23 mouse cellular contexts compared by ENCODE assay signal in the genomic region with DNA sequence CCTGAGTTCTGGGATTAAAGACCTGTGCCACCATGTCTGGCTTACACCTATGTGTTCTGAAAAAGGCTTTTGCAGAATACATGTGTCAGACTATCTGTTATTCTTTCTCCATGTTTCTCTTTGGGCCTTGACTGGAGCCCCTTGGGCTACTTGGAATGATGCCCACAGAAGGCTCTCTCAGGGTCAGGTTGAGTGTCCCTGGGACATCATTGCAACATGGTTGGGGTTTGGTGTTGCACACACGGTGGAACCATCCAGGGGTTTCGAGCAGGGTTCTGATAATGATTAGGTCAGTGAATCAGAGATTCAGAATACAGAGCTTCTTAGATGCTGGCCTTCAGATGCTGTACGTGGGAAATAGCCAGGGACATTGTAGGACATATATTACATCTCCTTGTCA. TPM values are rescaled to one million over a fixed set of nuclear protein-coding genes. Genes with fewer than 3 reads are reported as not detected.
A peak's percentile ranks its signal among the peaks of the same experiment; 100 is the strongest.
DNase-seq lines count a peak whose midpoint lies in the region; ATAC-seq and TF ChIP-seq lines count a peak whose summit lies in the region.
"Had no signal": no experiment of that assay in that cellular context is flagged by ENCODE, and none has a peak within 500 bp of the region (broad histone marks: within the 10 kb centered on the region; RNA-seq: fewer than 3 reads in every experiment).

No protein-coding gene starts in this region.

- H3K27ac ChIP-seq in liver, postnatal 0 days (ENCODE audit: low read depth) = peak overlapping the region; percentile 76
- no peak overlapping the region for H3K27ac ChIP-seq in liver, embryonic 11.5 days (ENCODE audit: low read depth, low read length)
- peak overlapping the region; percentile 43; the same call in 1 of the 2 replicates for H3K27ac ChIP-seq in bone marrow, adult 2 months (ENCODE audit: control insufficient read depth, insufficient read depth, low read depth, low read length, poor library complexity)
- H3K27ac ChIP-seq: embryonic facial prominence, embryonic 15.5 days; forebrain, embryonic 10.5 days; gastrocnemius, adult 2 months; heart, embryonic 13.5 days; hindbrain, embryonic 12.5 days had no signal

- no peak overlapping the region for H3K4me3 ChIP-seq in liver, postnatal 0 days (ENCODE audit: low read depth, low read length)
- H3K4me3 ChIP-seq in liver, embryonic 11.5 days (ENCODE audit: low read depth, low read length) = no peak overlapping the region
- no peak overlapping the region for H3K4me3 ChIP-seq in bone marrow, adult 2 months (replicated peaks; ENCODE audit: control insufficient read depth, low read depth, low read length)
- H3K4me3 ChIP-seq: embryonic facial prominence, embryonic 15.5 days; erythroblast, embryonic 14.5 days; forebrain, embryonic 10.5 days; gastrocnemius, adult 2 months; heart, embryonic 13.5 days; hindbrain, embryonic 12.5 days had no signal

- H3K36me3 ChIP-seq in liver, postnatal 0 days (replicated peaks; ENCODE audit: insufficient read depth, low read length) = no peaks in the 10 kb centered on the region
- no peaks in the 10 kb centered on the region for H3K36me3 ChIP-seq in liver, embryonic 11.5 days (ENCODE audit: control insufficient read depth, insufficient read depth, low read length)
- H3K36me3 ChIP-seq: embryonic facial prominence, embryonic 15.5 days; forebrain, embryonic 10.5 days; heart, embryonic 13.5 days; hindbrain, embryonic 12.5 days had no signal

- H3K4me1 ChIP-seq in liver, postnatal 0 days (ENCODE audit: insufficient read depth) = 0 out of 2 replicates have a peak, but pooled peaks cover 9% of the 10 kb centered on the region
- 0 out of 2 replicates have a peak, but pooled peaks cover 2% of the 10 kb centered on the region for H3K4me1 ChIP-seq in liver, embryonic 11.5 days (replicated peaks; ENCODE audit: control insufficient read depth, insufficient read depth, low read length)
- H3K4me1 ChIP-seq in bone marrow, adult 2 months (ENCODE audit: control insufficient read depth, insufficient read depth, low read length) = peaks cover 4% of the 10 kb centered on the region; the same call in 1 of the 2 replicates
- H3K4me1 ChIP-seq: embryonic facial prominence, embryonic 15.5 days had no signal

- H3K27me3 ChIP-seq in liver, postnatal 0 days (ENCODE audit: insufficient read depth, low read length) = no peaks in the 10 kb centered on the region
- no peaks in the 10 kb centered on the region for H3K27me3 ChIP-seq in liver, embryonic 11.5 days (replicated peaks; ENCODE audit: control insufficient read depth, insufficient read depth, low read length)
- H3K27me3 ChIP-seq: embryonic facial prominence, embryonic 15.5 days; heart, embryonic 13.5 days; hindbrain, embryonic 12.5 days had no signal

- TF ChIP-seq EP300 in liver, postnatal 0 days (IDR thresholded peaks at IDR 0.05; ENCODE audit: low read depth) = no peak

- TF ChIP-seq CTCF in liver, postnatal 0 days (IDR thresholded peaks at IDR 0.05; ENCODE audit: low read depth) = no peak
- no peak for TF ChIP-seq CTCF in bone marrow, adult 2 months (IDR thresholded peaks at IDR 0.05; ENCODE audit: control insufficient read depth, insufficient read depth, low read length)

- H3K9me3 ChIP-seq in liver, postnatal 0 days (ENCODE audit: low read length) = no peaks in the 10 kb centered on the region
- no peaks in the 10 kb centered on the region for H3K9me3 ChIP-seq in liver, embryonic 11.5 days (ENCODE audit: control insufficient read depth, low read length)
- H3K9me3 ChIP-seq: embryonic facial prominence, embryonic 15.5 days; forebrain, embryonic 10.5 days; heart, embryonic 13.5 days; hindbrain, embryonic 12.5 days had no signal

- WGBS in liver, postnatal 0 days (ENCODE audit: insufficient replicate concordance) = 57% methylated on average over 3 of the region's 3 CpGs
- WGBS in liver, embryonic 11.5 days = 73% methylated on average over 3 of the region's 3 CpGs
- 55% methylated on average over 3 of the region's 3 CpGs for WGBS in bone marrow, adult 2 months

- peak; percentile 51 for DNase-seq in adrenal gland, postnatal 10 days
- no peak for DNase-seq in adrenal gland, postnatal 25 days
- peak; percentile 37 for DNase-seq in liver, postnatal 0 days
- DNase-seq in liver, embryonic 11.5 days (ENCODE audit: low spot score) = no peak
- DNase-seq in thymus, postnatal 36 days = peak; percentile 13 to 35
- no peak for DNase-seq in thymus, adult 18-20 months
- DNase-seq: cerebellum, adult 18-20 months; embryo, embryonic 11 days; gastrocnemius, adult 2 months; heart, postnatal 4 days; kidney, adult 11 months had no signal

- no peak overlapping the region for H3K4me2 ChIP-seq in liver, postnatal 0 days (ENCODE audit: low read depth, low read length)
- H3K4me2 ChIP-seq in liver, embryonic 11.5 days = no peak overlapping the region
- H3K4me2 ChIP-seq: embryonic facial prominence, embryonic 15.5 days; heart, embryonic 13.5 days; hindbrain, embryonic 12.5 days had no signal

- no peak overlapping the region for H3K9ac ChIP-seq in liver, postnatal 0 days (replicated peaks)
- no peak overlapping the region for H3K9ac ChIP-seq in liver, embryonic 11.5 days (ENCODE audit: low read depth, low read length)
- H3K9ac ChIP-seq: embryonic facial prominence, embryonic 15.5 days; heart, embryonic 13.5 days; hindbrain, embryonic 12.5 days had no signal

- ATAC-seq in liver, postnatal 0 days = peak; percentile 80
- no peak for ATAC-seq in liver, embryonic 11.5 days (replicated peaks; ENCODE audit: low FRiP score)
- ATAC-seq in megakaryocyte progenitor cell, adult 5-6 weeks (replicated peaks; ENCODE audit: poor library complexity) = no peak
- ATAC-seq: forebrain, embryonic 14.5 days; hindbrain, postnatal 0 days had no signal

- TF ChIP-seq POLR2A in bone marrow, adult 2 months (IDR thresholded peaks at IDR 0.05; ENCODE audit: borderline replicate concordance, control insufficient read depth, low read depth, low read length) = no peak

RNA-seq across cellular contexts. Expression of a gene that starts 4.7 kb away (rescaled TPM):
- total RNA-seq in adrenal gland, postnatal 10 days (2021) = not detected
- total RNA-seq in adrenal gland, postnatal 25 days (2021) = not detected in 2 replicates
- 0.31 and 0.39 TPM in 2 replicates for polyA plus RNA-seq in liver, postnatal 0 days (2015; fragmentation: Nextera tagmentation; extraction: Ambion mirVana)
- polyA plus RNA-seq in liver, embryonic 11.5 days (2014; fragmentation: Nextera tagmentation; extraction: Ambion mirVana) = not detected in 2 replicates
- polyA plus RNA-seq in bone marrow, adult 2 months (2011; ENCODE audit: insufficient read depth, insufficient read length, low replicate concordance, missing spikeins) = not detected in 2 replicates
- total RNA-seq in megakaryocyte progenitor cell, adult 5-6 weeks (2015) = not detected in 2 replicates
- total RNA-seq in megakaryocyte progenitor cell, adult 5-6 weeks (2017) = not detected in 2 replicates
- total RNA-seq: gastrocnemius, adult 2 months; gastrocnemius, postnatal 25 days; granulocyte monocyte progenitor cell, adult 5-6 weeks; heart, postnatal 4 days; hindbrain, postnatal 0 days had no signal
- polyA plus RNA-seq: embryonic facial prominence, embryonic 11.5 days; erythroblast, embryonic 14.5 days; forebrain, embryonic 10.5 days; forebrain, embryonic 14.5 days; heart, embryonic 13.5 days had no signal

RNA-seq across cellular contexts. Expression of a gene that starts 11.7 kb away (rescaled TPM):
- 10 to 100 TPM; 10.5 to 12.8 TPM for total RNA-seq in adrenal gland, postnatal 10 days (2021)
- 9.5 and 10.4 TPM in 2 replicates for total RNA-seq in adrenal gland, postnatal 25 days (2021)
- 0.53 and 0.60 TPM in 2 replicates for polyA plus RNA-seq in liver, postnatal 0 days (2015; fragmentation: Nextera tagmentation; extraction: Ambion mirVana)
- polyA plus RNA-seq in liver, embryonic 11.5 days (2014; fragmentation: Nextera tagmentation; extraction: Ambion mirVana) = 1.8 and 1.9 TPM in 2 replicates
- polyA plus RNA-seq in bone marrow, adult 2 months (2011; ENCODE audit: insufficient read depth, insufficient read length, low replicate concordance, missing spikeins) = 1.9 and 2.0 TPM in 2 replicates
- total RNA-seq in megakaryocyte progenitor cell, adult 5-6 weeks (2015) = 2.6 and 3.6 TPM in 2 replicates
- total RNA-seq in megakaryocyte progenitor cell, adult 5-6 weeks (2017) = 4.6 and 6.2 TPM in 2 replicates
- polyA plus RNA-seq: erythroblast, embryonic 14.5 days had no signal

Comparison
In these comparisons a context has a peak if more than half of its experiments do, and no peak if none do; other contexts are left out.
1. DNase-seq: peak in adrenal gland, postnatal 10 days (single experiment), liver, postnatal 0 days (single experiment) and thymus, postnatal 36 days (2 of 2); none in adrenal gland, postnatal 25 days (single experiment), liver, embryonic 11.5 days (single experiment) and thymus, adult 18-20 months (0 of 2).